Mouse (Mus musculus) lung, postnatal 0 days (tissue): Measurements from ENCODE around the gene Fbxl17.

Source experiments
- CTCF ChIP-seq: IDR thresholded peaks from 2 replicates; pipeline ENCODE4 v1.5.1; 2016; ENCODE audit warnings: antibody characterized with exemption, mild to moderate bottlenecking
- EP300 ChIP-seq: IDR thresholded peaks from 2 replicates; pipeline ENCODE4 v1.6.1; 2016; ENCODE audit warnings: antibody characterized with exemption, mild to moderate bottlenecking, control low read depth

GRCm38 (mm10) chr17:63168019-63168788, 331.6 kb downstream of the Fbxl17 start:
- no peak for TF ChIP-seq CTCF
- TF ChIP-seq EP300: no peak
